Mouse (Mus musculus) embryonic fibroblast, embryonic 13.5 days (primary cell): ENCODE data around the gene Bsx.
A peak's percentile ranks its signal among the peaks of the same experiment; 100 is the strongest.

Experiments used
- CTCF ChIP-seq: IDR thresholded peaks from 2 replicates; pipeline ENCODE4 v1.5.1; 2011; ENCODE audit warnings: mild to moderate bottlenecking, control low read depth, low read length, moderate library complexity, borderline replicate concordance; ENCODE audit not compliant: insufficient read depth
- POLR2A ChIP-seq: IDR thresholded peaks from 2 replicates; pipeline ENCODE4 v1.6.1; 2011; ENCODE audit warnings: low read depth, mild to moderate bottlenecking, control low read depth, low read length, moderate library complexity

DNA sequence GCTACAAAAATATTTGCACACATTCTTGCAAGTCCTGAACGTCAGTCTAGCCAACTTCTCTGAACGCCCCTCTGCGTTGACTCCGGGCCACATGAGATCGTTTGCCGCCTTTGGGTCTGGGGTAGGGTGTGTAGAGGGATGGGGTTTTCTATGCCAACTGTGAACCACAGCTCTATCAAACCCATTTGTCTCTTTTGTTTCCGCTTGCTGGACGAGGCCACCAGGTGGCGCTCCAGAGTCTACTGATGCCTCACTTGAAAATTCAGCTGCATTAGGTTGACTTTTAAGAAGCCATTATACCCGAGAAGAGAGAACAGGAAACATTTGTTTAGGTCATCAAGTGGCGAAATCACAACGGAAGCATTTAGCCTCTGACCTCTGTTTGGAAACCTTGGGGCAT is 39.4 kb upstream of the Bsx start:
- peak; percentile 72 for TF ChIP-seq CTCF
- no peak for TF ChIP-seq POLR2A
